Mouse (Mus musculus): ENCODE data around the gene Unkl.

DNA sequence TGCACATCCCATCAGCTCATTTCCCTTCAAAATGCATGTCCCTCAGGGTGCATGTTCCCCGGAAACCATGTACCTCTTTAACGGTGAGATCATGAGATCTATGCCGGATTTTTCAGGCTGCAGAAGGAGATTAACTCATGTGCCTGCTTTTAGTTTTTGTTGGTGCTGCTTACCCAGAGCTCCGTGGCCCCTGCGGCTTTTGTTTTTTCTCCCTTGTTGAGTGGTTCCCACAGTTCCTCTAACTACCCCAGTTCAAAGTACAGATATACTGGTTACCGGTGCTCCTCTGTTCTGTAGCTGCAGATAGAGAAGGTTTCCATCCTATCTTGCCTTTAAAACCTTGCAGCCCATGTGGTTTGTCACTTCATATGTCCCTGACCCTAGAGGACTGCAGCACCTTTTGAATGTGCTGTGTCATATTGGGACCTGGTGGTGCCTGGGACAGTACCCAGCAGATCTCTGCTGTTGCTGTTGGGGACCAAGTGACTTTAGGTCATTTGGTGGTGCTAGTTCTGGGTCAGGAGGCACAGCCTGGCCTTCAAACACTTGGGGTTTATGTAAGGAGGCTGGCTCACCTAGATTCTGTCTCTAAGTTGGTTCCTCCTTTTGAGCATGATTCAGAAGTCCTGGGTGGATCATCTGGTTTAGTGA is 34.9 kb downstream of the Unkl start:
- no peak for TF ChIP-seq CTCF (conservative IDR thresholded peaks at IDR 0.05; ENCODE audit: insufficient read depth, insufficient read length, low read depth, low read length)
- no peak for TF ChIP-seq POLR2A (IDR thresholded peaks at IDR 0.05; ENCODE audit: low read depth, low read length)

All from kidney, adult 2 months (tissue).